ENCODE assay signal across 10 mouse cellular contexts in genomic region chr1:35926191-35927048, GRCm38 (mm10).
DNase-seq lines count a peak whose midpoint lies in the region; ATAC-seq lines count a peak whose summit lies in the region.
"Had no signal": no experiment of that assay in that cellular context is flagged by ENCODE, and none has a peak within 500 bp of the region (broad histone marks: within the 10 kb centered on the region; RNA-seq: fewer than 3 reads in every experiment).

No protein-coding gene starts in this region.

- 0 out of 2 replicates have a peak overlapping the region, but pooled peaks have one; percentile 4 for H3K27ac ChIP-seq in neural tube, embryonic 11.5 days (ENCODE audit: low read depth, low read length)
- peak overlapping the region; percentile 53 for H3K27ac ChIP-seq in stomach, embryonic 16.5 days (ENCODE audit: low read length)
- H3K27ac ChIP-seq: limb, embryonic 12.5 days had no signal

- peak; percentile 59; the same call in 1 of the 2 replicates for ATAC-seq in frontal cortex, adult (ENCODE audit: low TSS enrichment)
- no peak for ATAC-seq in neural tube, embryonic 11.5 days (ENCODE audit: insufficient read depth, low FRiP score, low TSS enrichment)
- ATAC-seq in stomach, embryonic 16.5 days (ENCODE audit: insufficient read depth, low FRiP score) = peak; percentile 49

- no peak overlapping the region for H3K4me3 ChIP-seq in neural tube, embryonic 11.5 days (ENCODE audit: low read depth, low read length)
- H3K4me3 ChIP-seq in stomach, embryonic 16.5 days (replicated peaks; ENCODE audit: low read length) = no peak overlapping the region
- H3K4me3 ChIP-seq: limb, embryonic 12.5 days had no signal

- WGBS in neural tube, embryonic 11.5 days = 74% methylated on average over 5 of the region's 5 CpGs
- 37% methylated on average over 5 of the region's 5 CpGs for WGBS in stomach, embryonic 16.5 days

- H3K36me3 ChIP-seq in neural tube, embryonic 11.5 days (ENCODE audit: control insufficient read depth, insufficient read depth, low read length) = no peaks in the 10 kb centered on the region
- H3K36me3 ChIP-seq in stomach, embryonic 16.5 days (ENCODE audit: control insufficient read depth, insufficient read depth, low read length) = no peaks in the 10 kb centered on the region
- H3K36me3 ChIP-seq: limb, embryonic 12.5 days had no signal

- H3K4me2 ChIP-seq in neural tube, embryonic 11.5 days (ENCODE audit: low read depth) = no peak overlapping the region
- no peak overlapping the region for H3K4me2 ChIP-seq in stomach, embryonic 16.5 days (ENCODE audit: low read depth, low read length)
- H3K4me2 ChIP-seq: limb, embryonic 12.5 days had no signal

- H3K9ac ChIP-seq in neural tube, embryonic 11.5 days (ENCODE audit: low read length) = no peak overlapping the region
- H3K9ac ChIP-seq in stomach, embryonic 16.5 days (ENCODE audit: low read length) = no peak overlapping the region
- H3K9ac ChIP-seq: limb, embryonic 12.5 days had no signal

- H3K27me3 ChIP-seq in neural tube, embryonic 11.5 days (ENCODE audit: control insufficient read depth, insufficient read depth, low read length) = no peaks in the 10 kb centered on the region
- no peaks in the 10 kb centered on the region for H3K27me3 ChIP-seq in stomach, embryonic 16.5 days (ENCODE audit: control insufficient read depth, insufficient read depth, low read length)
- H3K27me3 ChIP-seq: limb, embryonic 12.5 days had no signal

- no peaks in the 10 kb centered on the region for H3K4me1 ChIP-seq in neural tube, embryonic 11.5 days (ENCODE audit: control insufficient read depth, insufficient read depth, low read length)
- peaks cover 16% of the 10 kb centered on the region for H3K4me1 ChIP-seq in stomach, embryonic 16.5 days (ENCODE audit: control insufficient read depth, insufficient read depth, low read length)

- DNase-seq in frontal cortex, postnatal 36 days (ENCODE audit: low spot score in 2 of 2) = no peak
- DNase-seq in neural tube, embryonic 11.5 days (ENCODE audit: low spot score) = no peak
- no peak for DNase-seq in neural tube, embryonic 10.5 days (ENCODE audit: extremely low spot score, low spot score)
- peak; percentile 12 for DNase-seq in kidney, postnatal 14 days
- DNase-seq in adipocyte (ENCODE audit: low spot score) = no peak
- DNase-seq in right cerebral cortex, postnatal 36 days (ENCODE audit: low spot score in 2 of 2) = no peak
- DNase-seq: adrenal gland, adult 8-10 months had no signal

- no peaks in the 10 kb centered on the region for H3K9me3 ChIP-seq in neural tube, embryonic 11.5 days (ENCODE audit: control insufficient read depth, low read length)
- no peaks in the 10 kb centered on the region for H3K9me3 ChIP-seq in stomach, embryonic 16.5 days (replicated peaks; ENCODE audit: control insufficient read depth, low read length)
- H3K9me3 ChIP-seq: limb, embryonic 12.5 days had no signal
